Mouse (Mus musculus) megakaryocyte-erythroid progenitor cell, adult 5-6 weeks (primary cell): Measurements from ENCODE around the gene Sptbn1. TPM values are rescaled to one million over a fixed set of nuclear protein-coding genes. Genes with fewer than 3 reads are reported as not detected.

ENCODE experiments used
- ATAC-seq: replicated peaks from 2 replicates; pipeline ENCODE4 v1.8.0; 2016; ENCODE audit warnings: mild to moderate bottlenecking, inconsistent platforms; ENCODE audit not compliant: severe bottlenecking, poor library complexity, low FRiP score, low TSS enrichment
- total RNA-seq, 2 experiments: library from RNA; stranded (forward) in 1 of 2; stranded (reverse) in 1 of 2; fragments of 200-1000, 215-1000 nt in 1 of 2; fragments of >200 nt in 1 of 2; fragmentation: Nextera tagmentation in 1 of 2; gene quantifications; 2 replicates each; pipeline ENCODE4 v1.2.3; 2014 to 2017

Sptbn1 gene
- total RNA-seq (2014; fragmentation: Nextera tagmentation): 12.0 and 12.6 TPM in 2 replicates
- 12.8 and 23.8 TPM in 2 replicates for total RNA-seq (2017)

GRCm38 (mm10) chr11:30267892-30268647 is at the start of gene Sptbn1:
TSS of gene Sptbn1 (minus strand) at chr11:30268175.
- ATAC-seq: 0 out of 2 replicates have a peak, but pooled peaks have one; percentile 55

GRCm38 (mm10) chr11:30294279-30294678 is 26.3 kb upstream of the Sptbn1 start:
- no peak for ATAC-seq

- no peak for ATAC-seq
Observed at GRCm38 (mm10) chr11:30292221-30293160, 24.5 kb upstream of the Sptbn1 start.

GRCm38 (mm10) chr11:30291155-30291554 is 23.2 kb upstream of the Sptbn1 start:
- ATAC-seq: no peak

- ATAC-seq: no peak
Observed at GRCm38 (mm10) chr11:30289470-30290431, 21.8 kb upstream of the Sptbn1 start.

GRCm38 (mm10) chr11:30288075-30288474 is 20.1 kb upstream of the Sptbn1 start:
- no peak for ATAC-seq

GRCm38 (mm10) chr11:30283710-30284109 is 15.7 kb upstream of the Sptbn1 start:
- no peak for ATAC-seq

GRCm38 (mm10) chr11:30281096-30281495 is 13.1 kb upstream of the Sptbn1 start:
- no peak for ATAC-seq

- no peak for ATAC-seq
Observed at GRCm38 (mm10) chr11:30279278-30279677, 11.3 kb upstream of the Sptbn1 start.

GRCm38 (mm10) chr11:30275436-30276031 is 7.6 kb upstream of the Sptbn1 start:
- no peak for ATAC-seq

- ATAC-seq: no peak
Observed at GRCm38 (mm10) chr11:30269524-30269923, 1.5 kb upstream of the Sptbn1 start.

- 0 out of 2 replicates have a peak, but pooled peaks have one; percentile 31 for ATAC-seq
Observed at GRCm38 (mm10) chr11:30268648-30269375, 837 bp upstream of the Sptbn1 start.

GRCm38 (mm10) chr11:30267036-30267891 is 711 bp downstream of the Sptbn1 start:
- ATAC-seq: peak; percentile 64

- ATAC-seq: no peak; the same call in 1 of the 2 replicates
Observed at GRCm38 (mm10) chr11:30266691-30267035, 1.3 kb downstream of the Sptbn1 start.

- no peak for ATAC-seq
Observed at GRCm38 (mm10) chr11:30265666-30266065, 2.3 kb downstream of the Sptbn1 start.

GRCm38 (mm10) chr11:30263627-30264026 is 4.3 kb downstream of the Sptbn1 start:
- no peak for ATAC-seq

GRCm38 (mm10) chr11:30258739-30259350 is 9.1 kb downstream of the Sptbn1 start:
- no peak for ATAC-seq
